Mouse (Mus musculus) mouse trophoblast stem cell (cell line): ENCODE measurements around the gene Fam219b.

Source experiments
- in situ Hi-C, 2 experiments: fragments of 300-500 bp; cut with MseI, MboI; formaldehyde crosslinking; loops; 2 replicates in 1 of 2; 3 replicates in 1 of 2; pipeline ENCODE4 v1.15.1; 2025

Gene Fam219b

DNA sequence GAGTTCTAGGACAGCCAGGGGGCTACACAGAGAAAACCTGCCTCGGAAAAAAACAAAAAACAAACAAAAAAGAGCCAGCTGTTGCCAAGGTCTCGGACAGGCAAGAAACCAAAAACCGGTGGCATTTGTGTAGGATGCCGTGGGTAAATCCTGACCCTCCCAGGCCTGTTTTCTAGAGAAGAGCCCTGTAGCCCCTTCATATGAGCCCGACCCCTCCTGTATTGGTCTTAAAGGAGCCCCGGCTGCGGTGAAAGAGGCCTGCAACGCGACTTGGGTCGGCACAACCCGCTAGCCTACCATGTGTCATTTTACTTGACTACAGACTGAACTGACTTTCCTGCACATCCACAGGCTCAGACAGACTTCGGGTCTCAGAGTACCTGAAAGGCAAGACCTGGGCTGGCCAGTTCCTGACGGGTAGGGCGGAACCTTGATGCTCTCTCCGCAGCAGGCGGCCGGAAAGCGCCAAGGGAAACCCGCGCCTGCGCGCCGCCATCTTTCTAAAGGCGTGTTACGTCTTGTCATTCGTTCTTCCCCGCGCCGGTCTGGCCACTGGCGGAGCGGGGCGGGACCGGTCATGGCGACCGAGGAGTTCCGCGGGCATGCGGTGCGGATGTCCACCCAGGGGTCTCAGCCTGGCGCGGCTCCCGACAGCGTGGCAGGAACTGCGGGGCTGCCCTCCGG, at the start of gene Fam219b:
Fam219b (plus strand) TSS at position 485 of the 684 bp plus-strand sequence.
- in situ Hi-C loops = loop anchor here in 1 of 2 experiments (10.0 kb wide), 1 partner anchor 118 kb away; the partner anchor contains the start of gene Csk

DNA sequence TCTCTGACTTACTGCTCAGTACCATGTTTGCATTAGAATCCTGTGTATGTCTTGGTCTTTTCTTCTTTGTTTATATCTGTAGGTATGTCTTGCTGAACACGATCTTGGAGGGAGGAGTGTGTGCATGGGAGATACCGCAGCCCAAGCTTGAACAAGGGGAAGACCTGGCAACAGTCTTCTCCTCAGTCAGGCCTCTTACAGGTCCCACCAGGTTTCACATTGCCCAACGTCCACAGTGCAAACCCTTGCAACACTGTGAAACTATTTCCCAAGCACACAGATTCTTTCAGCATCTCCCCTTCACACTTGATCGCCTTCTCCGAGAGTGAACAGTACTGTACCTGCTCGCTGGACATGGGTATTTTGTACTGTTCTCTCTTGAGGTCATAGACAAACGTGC, 49.5 kb upstream of the Fam219b start:
- in situ Hi-C loops = no loop called here

DNA sequence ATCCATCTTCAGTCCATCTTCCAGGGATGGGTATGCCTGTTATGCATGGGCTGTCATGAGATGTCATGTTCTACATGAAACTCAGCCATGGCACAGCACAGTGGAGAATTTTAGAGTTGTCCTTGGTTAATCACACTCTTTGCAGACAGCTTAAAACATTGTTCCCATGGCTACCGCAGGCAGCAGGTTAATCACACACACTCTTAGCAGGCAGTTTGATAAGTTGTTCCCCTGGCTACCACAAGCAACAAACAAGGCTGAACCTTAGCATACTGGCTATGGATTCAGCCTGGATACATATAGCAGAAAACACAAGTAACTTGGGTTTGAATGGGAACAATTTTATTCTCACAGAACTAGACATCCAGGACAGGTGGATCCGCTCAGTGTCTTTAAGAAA, 43.8 kb upstream of the Fam219b start:
- in situ Hi-C loops = no loop called here

DNA sequence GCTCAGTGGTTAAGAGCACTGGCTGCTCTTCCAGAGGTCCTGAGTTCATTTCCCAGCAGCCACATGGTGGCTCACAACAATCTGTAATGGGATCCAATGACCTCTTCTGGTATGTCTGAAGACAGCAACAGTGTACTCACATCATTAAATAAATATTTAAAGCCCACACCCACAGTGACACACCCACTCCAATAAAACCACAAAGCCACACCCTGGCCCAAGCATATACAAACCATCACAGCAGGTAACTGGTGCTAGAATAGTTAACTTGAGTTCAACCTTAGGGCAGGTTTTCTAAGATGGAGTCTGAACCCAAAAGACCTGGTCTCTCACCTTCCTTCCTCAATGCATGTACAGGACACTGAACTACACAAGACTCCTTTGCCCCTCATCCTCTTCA, 42.4 kb upstream of the Fam219b start:
- in situ Hi-C loops = no loop called here

DNA sequence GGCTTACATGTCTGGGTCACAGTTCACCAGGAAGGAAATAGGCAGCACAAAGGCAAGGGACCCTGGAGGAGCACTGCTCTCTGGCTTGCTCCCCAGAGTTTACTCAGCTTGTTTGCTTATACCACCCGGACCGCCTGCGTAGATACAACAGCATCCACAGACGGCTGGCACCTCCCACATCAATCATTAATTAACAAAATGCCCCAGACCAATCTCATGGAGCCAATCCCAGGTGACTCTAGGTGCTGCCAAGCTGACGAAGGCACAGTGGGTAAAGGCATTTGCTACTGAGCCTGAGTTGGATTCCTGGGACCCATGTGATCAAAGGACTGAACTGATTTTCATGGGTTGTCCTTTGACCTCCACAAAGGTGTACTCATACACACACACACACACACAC, 40.1 kb upstream of the Fam219b start:
- in situ Hi-C loops = no loop called here

DNA sequence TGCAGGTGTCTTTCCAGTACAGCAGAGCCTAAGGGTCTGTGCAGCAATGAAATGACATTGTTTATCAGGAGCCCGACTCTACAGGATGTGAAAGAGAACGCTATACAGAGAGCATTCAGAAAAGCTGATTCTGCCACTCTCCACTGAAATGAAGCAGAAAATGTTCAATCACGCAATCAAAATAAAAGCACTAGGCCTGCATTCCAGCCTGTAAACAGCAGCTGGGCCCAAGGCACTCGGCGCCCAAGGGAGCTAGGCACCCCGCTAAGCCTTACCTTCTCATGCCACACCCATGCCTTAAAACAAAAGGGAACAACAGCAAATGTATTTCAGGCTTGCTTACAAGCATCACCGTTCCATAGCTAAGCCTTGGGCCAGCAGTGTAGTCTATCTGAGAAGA, 38.8 kb upstream of the Fam219b start:
- in situ Hi-C loops = no loop called here

DNA sequence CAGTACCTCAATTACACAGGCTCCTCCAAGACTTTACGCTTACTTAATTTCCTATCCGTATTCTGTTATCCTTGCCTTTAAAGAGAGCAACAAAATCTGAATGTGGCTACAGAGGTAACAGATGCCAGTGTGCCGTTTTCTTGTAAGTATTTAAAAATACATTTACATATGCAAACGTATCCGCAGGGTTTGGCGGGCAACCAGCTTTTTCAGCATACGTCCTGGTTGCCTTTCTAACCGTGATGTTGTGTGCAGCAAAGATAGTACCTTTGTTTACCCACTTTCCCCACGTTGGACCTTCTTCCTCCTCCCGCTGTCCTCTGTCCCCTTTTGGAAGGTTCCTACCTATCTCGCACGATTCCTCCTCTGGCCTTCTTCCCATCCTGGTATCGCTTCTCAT, 35.9 kb upstream of the Fam219b start:
- in situ Hi-C loops = no loop called here

DNA sequence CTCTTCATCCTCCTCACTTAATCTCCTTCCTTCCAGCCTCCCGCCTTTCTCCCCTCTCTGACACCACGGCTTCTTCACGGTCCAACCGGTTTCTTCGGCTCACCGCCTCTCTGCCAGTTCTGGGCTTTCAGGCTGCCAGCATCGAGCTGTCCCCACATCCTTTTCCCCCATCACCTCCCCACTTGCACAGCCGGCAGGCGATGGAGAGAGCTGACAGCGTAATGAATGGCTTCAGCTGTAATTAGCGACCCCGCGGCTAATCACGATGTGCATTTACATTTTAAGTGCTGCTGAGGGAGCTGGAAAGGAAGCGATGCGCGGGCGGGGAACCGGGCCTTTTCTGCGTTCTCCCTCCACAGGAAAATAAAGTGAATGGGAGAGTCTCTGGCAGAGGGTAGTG, 35.5 kb upstream of the Fam219b start:
- in situ Hi-C loops = no loop called here

DNA sequence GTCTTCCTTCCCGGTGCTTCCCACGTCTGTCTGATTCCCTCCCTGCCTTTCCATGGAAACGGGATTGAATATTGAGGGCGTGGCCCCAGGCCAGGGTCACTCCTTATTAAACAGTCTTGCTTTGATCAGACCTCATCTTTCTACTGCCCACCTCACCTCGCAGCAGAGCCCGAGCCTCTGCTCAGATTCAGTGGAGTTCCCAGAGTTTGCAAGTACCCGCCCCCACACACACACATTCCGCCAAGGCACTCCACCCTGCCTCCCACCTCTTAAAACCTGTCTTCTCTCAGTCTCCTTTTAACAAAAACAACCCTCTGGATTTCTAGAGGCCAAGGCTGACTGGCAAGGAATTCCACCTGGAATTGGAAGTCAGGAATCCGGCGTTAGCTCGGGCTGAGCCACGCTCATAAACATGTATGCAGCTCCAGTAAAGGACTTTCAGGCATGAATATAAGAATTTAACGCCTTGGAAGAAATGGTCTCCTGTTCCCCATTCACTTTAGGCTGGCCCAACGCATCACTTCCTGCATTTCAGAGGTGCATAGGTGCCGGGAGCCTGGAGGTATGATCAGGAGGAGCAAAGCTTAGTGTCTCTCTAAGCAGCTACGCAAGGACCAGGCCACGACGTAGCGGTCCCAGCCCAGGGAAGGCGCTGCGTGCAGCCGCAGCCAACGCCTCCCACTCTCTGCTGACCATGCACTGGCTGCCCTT, 34.3 kb upstream of the Fam219b start:
- in situ Hi-C loops = no loop called here

DNA sequence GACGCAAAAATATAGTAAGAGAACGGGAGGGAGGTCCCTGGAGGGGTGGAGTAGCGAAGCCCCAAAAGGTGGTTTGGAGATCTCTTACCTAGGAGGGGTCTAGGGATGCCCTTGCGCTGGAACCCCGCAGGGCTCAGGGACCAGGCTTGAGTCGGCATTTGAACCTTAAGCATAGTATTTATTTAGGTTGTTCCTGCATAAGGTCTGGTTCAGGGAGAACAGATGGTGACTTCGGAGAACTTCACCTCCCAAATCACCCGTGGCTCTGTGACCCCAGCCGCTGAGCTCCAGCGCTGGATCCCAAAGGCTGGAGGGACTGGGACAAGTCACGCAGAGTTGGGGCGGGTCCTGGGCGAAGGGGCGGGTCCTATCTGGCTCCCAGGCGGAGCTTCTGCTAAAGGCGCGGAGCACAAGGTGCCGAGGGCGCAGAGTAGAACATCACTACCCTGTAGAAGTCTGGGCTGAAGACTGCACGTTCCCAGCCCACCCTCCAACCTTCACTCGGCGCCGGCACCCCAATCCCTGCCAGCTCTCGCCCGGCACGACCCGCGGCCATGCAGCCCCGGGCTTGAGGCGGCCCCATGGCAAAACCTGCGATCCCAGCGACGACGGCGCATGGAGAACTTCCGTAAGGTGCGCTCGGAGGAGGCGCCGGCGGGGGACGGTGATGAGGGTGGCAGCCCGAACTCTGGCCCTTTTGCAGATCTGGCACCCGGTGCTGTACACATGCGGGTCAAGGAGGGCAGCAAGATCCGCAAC, 33.5 kb upstream of the Fam219b start, which contains the start of gene Rpp25:
Rpp25 (plus strand) TSS at position 405 of the 759 bp plus-strand sequence.
- in situ Hi-C loops = no loop called here

DNA sequence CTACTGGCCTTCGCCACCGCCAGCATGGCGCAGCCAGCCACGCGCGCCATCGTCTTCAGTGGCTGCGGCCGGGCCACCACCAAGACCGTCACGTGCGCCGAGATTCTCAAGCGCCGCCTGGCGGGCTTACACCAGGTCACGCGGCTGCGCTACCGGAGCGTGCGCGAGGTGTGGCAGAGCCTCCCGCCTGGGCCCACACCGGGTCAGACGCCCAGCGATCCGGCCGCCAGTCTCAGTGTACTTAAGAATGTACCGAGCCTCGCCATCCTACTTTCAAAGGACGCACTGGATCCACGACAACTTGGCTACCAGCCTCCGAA, 33.0 kb upstream of the Fam219b start:
- in situ Hi-C loops = no loop called here

DNA sequence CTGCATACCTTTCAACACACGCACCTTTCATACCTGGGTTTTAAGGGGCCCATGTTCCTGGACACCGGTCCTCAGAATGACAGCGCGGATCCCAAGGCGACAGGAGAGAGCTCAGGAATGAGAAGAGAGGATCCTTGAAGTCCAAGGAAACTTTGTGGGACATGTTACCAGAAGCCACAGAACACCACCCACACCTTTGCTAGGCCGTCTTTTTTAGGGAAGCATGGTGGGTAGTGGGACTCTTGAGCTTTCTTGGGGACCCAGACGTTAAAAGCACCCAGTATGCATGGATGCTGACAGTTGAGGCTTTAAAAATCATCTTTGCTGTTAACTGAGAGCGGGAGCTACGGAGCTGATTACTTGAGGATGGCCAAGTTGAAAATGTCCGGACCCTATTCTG, 32.4 kb upstream of the Fam219b start:
- in situ Hi-C loops = no loop called here

DNA sequence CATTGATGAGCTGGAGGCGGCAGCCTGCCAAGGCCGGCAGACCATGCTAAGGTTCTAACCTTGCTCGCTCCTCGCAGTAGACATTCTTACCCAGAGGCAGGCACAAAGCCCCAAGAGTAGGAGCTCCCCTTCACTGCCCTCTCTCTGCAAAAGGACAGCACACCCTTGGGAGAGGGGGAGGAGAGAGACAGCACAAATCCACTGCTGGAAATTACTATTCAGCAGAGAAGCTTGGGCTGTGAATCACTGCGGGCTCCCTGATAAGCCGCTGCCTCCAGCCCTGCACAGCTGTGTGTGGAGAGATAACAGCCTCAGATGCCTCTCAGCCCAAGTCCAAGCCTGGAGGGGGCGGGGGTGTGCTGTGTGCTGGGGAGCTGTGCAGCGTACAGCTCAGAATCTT, 31.6 kb upstream of the Fam219b start:
- in situ Hi-C loops = no loop called here

DNA sequence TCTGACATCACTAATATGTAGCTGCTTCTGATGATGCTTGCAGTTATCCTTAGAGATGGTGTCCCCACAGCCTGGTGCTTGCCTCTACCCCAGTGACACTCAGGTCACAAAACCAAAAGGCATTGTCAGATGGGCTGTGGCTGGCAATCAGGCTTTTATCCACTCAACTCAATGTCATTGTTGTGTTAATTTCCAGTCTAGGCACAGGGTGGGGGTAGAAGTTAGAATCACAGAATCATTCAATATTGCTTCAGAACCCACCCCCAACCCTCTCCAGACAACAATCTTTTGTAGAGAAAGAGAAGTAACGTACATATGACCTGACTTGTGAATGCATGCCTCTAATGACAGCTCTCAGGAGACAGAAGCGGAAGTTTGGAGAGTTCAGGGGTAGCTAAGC, 26.8 kb upstream of the Fam219b start:
- in situ Hi-C loops = no loop called here

DNA sequence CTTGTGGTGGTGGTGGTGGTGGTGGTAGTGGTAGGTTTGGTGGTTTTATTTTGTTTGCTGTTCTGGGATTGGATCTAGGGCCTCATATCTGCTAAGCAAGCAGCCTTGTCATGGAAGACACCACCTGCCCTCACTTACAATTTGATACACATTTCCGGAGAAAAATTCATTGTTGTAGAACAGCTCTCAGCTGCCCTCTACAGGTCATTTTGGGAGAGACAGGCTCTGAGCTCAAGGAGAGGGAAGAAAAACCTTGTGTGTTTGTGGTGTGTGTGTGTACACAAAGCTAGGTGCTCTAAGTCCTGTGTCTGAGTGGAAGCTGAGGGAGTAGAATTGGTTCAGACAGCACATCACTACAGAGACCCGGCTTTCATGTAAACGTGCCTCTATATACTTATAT, 20.2 kb upstream of the Fam219b start:
- in situ Hi-C loops = no loop called here

DNA sequence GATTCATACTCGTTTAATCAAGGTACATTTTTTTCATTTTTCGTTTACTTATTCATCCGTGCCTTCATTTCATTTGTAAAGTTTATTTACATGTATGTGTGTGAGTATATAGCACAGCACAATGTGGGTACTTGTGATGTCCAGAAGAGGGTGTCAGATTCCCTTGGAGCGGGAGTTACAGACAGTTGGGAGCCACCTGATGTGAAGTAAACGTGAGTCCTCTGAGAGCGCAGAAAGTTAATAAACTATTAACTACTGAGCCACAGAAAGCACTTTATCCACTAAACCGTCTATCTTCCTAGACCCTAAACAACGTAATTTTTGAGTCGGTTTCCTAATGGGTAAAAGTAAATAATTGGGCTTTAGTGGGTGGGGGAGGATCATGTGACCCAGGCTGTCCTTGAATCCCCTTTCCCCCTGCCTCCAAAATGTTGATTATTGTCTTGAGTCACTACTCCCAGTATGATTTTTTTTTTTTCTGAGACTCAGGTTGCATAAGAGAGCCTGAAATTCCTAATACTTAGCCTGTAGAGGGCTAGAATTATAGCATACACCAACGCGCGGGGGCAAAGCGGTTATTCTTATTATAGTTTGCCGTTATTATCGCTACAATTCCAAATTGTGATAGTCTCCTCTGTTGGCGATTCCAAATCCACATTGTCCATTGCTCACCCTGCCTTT, 16.8 kb upstream of the Fam219b start:
- in situ Hi-C loops = no loop called here

DNA sequence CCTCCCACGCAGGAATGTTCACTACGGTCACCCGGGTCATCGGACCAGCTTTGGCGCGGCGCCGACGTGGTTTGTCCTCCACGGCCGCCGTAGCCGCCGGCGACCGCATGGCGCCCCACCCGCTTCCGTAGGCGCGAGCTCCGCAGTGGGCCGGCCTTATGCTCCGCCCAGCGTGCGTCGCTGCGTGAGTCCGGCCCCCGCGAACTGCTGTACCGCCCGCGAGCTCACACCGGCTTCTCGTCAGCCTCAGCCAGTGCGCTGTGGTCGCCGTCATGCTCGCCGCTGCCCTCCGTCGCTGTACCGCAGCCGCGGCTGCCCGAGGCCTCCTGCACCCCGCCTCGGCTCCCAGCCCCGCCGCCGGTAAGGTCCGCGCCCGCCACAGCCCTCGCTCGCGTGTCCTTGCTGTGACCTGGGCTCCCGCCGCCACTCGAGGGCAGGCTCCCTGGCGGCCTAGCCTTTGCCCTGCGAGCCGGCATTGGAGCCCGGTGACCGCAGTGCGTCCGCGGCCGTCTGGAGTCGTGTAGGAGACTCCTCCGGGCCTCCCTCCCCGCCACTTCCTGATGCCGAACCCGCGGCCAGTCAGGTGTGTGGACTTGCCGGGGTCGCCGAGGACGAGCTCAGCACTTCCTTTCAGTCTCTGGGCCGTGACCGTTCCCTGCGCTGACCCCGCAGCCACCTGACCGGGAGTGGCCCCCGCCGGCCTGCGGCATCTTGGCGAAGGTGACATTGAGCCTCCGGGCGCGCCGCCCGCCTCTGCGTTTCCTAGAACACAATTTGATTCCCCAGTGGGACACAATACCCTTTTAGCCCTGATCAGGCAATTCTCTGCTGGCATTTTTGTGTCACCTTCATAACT, 16.0 kb upstream of the Fam219b start, which contains the start of gene Cox5a:
Cox5a (plus strand) TSS at position 219 of the 856 bp plus-strand sequence.
- in situ Hi-C loops = no loop called here

DNA sequence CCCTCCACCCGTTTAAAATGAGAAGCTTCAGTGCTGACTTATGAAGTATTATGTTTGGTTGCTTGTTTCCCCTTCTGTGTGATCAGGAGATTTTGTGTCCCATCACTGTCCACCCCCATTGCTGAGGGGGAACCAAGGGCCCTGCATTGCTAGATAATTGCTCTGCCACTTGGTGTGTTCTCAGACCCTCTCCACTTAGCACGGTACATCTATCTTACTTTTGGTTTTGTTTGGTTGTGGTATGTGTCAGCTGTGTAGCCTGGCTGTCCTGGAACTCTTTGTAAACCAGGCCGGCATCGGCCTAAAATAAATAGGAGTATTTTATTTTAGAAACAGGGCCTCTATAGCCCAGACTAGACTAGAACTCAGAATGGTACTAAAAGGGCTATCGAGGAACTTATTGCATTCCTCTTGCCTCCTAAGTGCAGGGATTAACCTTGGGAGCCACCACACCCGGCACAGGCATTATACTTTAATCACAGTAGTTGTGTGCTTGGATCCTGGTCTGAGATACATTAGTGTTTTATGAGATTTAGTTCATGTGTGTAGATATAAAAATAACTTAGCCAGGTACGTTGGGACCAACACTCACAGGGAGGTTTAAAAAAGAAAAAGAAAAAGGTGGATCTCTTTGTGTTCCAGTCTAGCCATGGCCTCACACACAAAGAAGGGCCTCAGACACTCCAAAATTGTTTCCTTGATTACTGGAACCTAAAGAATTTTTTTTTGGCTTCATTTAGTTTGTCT, 15.0 kb upstream of the Fam219b start:
- in situ Hi-C loops = no loop called here

DNA sequence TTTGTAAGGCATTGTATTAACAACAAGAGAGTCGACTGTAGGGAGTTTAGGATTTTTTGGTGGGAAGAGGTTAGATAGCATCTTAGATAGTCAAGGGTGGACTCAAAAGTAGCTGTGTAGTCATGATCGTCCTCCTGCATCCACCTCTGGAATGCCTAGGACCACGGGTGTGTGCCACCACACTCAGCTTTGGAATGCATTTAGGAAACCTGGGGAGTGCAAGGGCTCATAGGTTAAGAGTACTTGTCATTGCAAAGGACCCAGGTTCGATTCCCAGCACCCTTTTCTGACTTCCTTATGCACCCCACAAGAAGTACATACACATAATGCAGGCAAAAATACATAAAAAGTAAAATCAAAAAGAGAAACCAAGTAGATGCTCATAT, 14.5 kb upstream of the Fam219b start:
- in situ Hi-C loops = no loop called here

DNA sequence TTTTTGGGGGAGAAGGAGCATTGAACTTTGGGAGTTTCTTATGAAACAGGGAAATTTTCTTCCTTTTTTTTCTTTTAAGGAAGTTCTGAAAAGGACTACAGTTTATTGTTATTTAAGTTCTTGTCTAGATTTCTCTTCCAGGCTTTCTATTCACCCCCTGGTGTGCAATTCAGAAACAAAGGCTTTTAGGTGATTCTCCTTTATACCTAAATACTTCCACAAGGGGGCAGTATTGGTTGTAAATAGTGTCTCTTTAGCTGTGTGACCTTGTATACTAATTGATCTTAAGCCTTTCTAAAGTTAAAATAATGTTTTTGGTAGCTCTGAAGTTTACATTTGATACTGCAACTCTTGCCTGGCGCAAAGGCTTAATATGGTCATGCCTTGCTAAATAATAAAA, 13.6 kb upstream of the Fam219b start:
- in situ Hi-C loops = no loop called here
